Mouse (Mus musculus) kidney, adult 2 months (tissue): Measurements from ENCODE around the gene Rarres1.

Experiments used
- CTCF ChIP-seq: fragments of 200-500 bp; conservative IDR thresholded peaks from 2 replicates; pipeline ENCODE4 v1.5.1; 2011; ENCODE audit warnings: low read depth, mild to moderate bottlenecking, control low read depth, low read length, moderate library complexity, mixed read lengths; ENCODE audit not compliant: insufficient read depth, insufficient read length
- POLR2A ChIP-seq: fragments of 200-500 bp; IDR thresholded peaks from one replicate; pipeline ENCODE4 v1.6.1; 2011; ENCODE audit warnings: low read depth, low read length, control low read depth

- TF ChIP-seq CTCF (no peak), POLR2A (no peak)
Measured at GRCm38 (mm10) chr3:67467281-67467680, 48.0 kb downstream of the Rarres1 start.
